Mouse (Mus musculus) heart, adult 8-10 months (tissue): ENCODE measurements around the gene Calcrl. TPM values are rescaled to one million over a fixed set of nuclear protein-coding genes. Genes with fewer than 3 reads are reported as not detected.

Experiments
- DNase-seq: peaks from one replicate; pipeline ENCODE4 v3.0.0; 2022; ENCODE audit warnings: low spot score
- total RNA-seq, 4 experiments: library from RNA; stranded (reverse); gene quantifications; 2 replicates each; pipeline ENCODE4 v1.2.4; 2022

Gene Calcrl
- 10 to 100 TPM; 18.9 to 25.4 (median 24.4) TPM for total RNA-seq

DNA sequence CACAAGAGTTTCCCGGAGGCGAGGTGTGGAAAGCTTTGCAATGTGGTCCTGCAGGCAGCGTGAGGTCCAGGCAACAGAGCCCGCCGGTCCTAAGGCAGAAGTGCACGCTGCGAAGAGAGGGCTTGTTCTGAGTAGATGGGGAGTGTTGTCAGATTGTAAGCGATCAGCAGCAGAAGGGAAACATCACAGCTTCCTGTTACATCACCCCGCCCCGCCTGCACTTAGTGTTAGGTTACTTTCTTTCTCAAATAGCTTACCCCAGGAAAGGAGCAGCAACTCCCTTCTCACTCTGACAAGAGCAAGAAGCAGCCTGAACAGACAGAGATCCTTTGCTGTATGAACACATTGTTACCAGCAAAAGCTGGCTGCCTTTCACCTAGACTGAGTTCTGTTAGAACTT, at the start of gene Calcrl:
TSS of gene Calcrl (minus strand) at position 274 of the 400 bp plus-strand sequence.
- peak; percentile 90 for DNase-seq

DNA sequence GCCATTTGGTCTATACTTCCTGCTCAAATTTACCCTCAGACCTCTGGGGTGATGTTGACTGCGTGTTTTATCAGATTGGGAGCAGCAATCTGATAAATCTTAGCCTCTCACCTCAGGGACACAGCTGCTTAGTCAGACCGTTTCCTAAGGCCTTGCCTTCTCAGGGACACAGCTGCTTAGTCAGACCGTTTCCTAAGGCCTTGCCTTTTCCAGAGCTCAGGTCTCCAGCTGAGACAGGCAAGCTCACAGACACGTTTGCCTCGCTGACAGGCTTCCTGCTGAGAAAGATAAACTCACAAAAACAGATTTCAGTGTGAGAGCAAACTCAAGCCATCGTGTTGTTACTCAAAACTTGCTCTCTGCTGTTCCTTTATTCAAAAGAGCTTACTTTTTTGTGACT, 49.4 kb upstream of the Calcrl start:
- no peak for DNase-seq

DNA sequence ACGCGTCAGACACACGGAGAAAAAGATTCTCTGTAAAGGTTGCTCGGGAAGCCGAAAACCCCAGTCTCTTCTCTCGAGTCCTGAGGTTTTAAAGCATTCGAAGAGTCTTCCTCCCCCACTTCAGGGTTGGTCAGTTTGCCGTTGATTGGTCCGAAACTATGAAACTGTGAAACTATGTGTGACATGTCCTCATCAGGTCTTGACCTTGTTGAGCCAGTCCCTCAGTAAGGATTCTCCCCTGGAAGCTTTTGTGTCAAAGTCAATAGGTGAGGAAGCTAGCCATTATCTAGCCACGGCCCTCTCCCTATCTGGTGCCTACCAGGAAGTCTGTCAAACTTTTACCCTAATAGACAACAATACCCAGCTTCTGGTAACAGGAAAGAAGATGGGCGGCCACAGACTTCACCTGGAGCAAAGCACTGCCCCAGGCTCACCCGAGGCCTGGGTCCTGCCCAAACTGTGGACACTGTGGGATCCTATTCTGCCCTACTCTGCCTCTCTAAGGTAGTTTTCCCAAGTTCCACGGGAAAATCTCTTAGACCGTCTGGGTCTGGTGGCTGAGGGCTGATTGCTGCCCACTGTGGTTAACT, 48.8 kb upstream of the Calcrl start:
- DNase-seq: no peak

DNA sequence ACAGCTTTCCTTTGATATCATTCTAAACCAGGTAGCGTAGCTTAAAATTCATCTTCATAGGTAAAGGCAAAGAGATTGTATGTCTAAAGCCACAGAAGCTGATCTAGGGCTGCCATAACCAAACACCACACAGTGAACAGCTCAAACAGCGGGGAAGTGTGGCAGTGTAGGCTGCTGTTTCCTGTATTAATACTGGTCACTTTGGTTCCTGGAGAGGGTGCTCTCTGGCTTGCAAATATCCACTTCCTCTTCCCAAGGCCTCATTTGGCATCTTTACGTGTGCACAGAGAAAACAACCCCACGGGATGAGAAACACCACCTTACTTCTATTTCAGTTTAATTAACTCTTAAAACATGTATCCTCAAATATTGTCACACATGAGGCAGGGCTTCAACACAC, 42.2 kb upstream of the Calcrl start:
- no peak for DNase-seq

DNA sequence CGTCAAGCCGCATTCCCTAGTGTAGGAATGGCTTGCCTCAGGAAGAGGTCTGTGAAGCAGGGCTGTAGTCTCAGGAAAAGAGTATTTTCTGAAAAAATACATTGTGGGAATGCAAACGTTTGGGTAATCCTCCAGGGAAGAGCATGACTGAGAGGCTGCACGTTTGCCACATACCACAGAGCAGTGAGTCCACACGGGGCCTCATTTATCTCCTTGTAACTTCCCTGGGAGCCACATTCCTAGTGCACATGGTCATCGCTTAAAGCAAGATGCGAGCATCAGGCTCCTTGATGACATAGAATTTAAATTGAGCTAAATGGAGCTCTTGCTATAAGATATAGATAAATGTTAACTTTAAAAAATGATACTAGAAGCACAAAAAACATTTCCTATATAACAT, 39.7 kb upstream of the Calcrl start:
- no peak for DNase-seq

DNA sequence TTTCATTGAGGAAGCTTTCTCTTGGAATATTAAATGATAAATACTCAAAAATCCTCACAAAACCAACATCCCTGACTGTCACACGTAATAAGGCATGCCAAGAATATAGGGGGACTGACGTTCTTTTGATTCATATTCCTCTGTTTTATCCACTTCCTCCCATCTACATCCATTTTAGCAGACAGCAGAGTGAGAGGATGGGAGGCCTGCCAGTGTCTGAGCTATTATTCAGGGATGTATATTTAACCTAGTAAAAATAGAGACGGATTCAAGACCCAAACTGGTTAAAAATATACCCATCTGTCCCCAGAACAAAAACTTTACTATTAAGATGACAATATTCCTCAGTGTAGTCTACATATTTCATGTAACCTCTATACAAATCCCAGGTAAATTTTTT, 37.2 kb upstream of the Calcrl start:
- DNase-seq: no peak

DNA sequence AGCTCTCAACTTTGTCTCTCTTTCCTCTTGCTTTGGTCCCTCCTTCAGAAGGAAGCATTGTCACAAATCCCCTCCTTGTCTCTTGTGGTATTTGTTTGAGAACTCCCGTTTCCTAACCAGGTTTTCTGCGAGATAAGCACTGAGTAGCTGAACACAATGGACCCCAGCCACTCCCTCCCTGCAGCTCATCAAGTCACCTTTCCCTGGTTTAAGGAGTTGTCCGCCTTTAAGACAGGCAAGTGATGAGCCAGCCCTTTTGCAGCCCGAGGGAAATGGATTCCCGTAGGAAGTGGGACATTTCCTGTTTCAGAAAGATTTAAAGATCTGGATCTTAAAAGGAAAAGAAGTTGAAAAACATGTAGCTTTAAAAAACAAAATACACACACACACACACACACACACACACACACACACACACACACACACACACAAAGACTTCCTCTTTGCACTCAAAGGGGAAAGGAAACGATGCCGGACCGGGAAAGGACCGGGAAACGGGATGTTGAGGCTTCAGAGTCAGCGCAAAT, 34.5 kb upstream of the Calcrl start:
- DNase-seq: peak; percentile 67

DNA sequence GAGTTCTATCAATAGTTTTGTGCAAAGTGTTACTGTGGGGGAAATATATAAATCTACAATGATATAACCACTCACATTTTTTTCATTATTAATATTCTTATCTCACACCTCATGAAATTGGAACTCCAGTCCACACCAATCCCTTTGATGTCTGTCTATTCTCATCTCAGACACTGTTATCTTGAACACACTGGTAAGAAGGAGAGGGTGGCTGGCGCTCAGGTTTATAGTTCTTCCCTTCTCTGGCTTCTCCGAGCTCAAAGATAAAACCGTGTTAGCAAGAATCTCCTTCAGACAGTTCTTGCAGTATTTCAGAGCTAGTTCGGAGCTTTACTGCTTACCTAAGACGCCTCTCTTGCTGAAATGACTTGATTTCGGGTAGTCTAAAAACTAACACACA, 32.0 kb upstream of the Calcrl start:
- DNase-seq: no peak

DNA sequence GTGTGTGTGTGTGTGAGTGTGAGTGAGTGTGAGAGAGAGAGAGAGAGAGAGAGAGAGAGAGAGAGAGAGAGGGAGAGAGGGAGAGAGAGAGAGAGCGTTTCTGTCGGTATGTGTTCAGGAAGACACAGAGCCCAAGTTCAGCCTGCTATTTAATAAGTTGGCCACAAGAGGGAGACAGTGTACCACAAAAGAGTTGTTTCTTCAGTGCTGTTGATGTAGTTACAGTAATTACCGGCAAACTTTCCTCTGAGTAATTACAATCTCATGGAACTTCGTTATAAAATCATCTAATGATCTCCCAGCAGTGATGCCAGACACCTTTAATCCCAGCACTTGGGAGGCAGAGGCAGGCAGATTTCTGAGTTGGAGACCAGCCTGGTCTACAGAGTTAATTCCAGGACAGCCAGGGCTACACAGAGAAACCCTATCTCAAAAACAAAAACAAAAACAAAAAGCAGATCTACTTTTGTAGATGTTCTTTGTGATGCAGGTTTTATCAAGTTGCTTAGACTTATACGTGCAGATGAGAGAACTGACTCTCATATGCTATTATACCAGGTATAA, 30.1 kb upstream of the Calcrl start:
- DNase-seq: peak; percentile 88

DNA sequence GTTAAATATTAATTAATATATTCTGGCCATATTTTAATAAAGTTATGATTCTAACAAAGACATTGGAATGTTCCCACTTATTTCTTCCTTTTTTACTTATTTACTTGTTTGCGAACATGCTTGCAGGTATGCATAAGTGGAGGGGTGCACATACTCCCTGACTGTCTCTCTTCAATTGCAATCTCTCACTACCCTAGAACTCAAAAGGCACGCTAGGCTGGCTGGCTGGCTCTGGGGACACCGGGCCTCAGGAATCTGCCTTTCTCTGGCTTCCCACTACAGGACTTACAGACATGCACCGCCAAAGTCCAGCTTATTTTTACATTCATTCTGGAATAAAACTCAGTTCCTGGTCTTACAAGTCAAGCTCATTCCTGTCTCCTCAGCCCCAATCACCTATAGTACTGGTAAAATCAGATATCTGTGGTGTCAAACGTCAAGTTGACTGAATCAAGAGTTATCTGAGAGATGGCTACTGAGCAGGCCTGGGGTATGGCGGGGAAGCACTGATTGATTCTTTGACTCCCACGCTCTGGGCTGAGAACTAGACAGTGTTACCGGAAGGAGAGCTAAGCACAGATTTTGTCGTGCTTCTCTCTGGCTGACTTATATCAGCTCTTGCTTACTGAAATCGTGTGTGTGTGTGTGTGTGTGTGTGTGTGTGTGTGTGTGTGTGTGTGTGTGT, 29.5 kb upstream of the Calcrl start:
- DNase-seq: no peak

DNA sequence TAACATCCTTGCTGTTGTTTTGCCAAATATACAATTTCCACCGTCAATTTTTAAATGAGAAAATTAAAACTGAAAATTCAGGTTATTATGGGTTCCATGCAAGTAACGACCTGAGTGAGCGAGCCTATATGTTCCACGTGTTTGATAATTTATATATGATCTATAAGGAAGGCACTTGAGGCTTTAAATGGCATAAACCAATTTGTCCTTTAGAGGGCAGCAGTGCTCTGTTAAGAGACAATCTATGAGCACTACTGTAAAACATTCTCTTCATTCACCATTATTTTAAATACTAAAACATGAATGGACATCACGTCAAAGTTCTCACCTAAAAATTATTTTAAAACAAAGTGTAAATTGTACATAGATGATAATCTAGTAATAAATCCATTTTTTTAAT, 28.8 kb upstream of the Calcrl start:
- DNase-seq: peak; percentile 54

DNA sequence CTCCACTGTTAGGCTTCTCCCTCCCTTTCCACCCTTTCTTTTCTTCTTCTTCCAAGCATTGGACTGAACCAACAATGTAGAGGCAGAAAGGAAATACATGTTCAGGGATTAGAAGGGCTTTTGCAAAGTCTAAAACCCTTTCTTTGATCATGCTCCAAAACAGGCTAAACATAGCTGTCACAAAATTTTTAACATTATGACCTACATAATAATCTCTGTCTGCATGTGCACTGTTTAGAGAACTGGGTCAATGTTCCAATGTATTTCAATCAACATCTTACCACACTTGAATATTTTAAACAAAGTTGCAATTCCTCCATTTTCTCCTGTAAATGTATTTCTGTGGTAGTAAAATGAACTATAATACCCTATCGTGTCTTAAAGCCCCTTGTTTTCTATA, 20.3 kb upstream of the Calcrl start:
- DNase-seq: no peak

DNA sequence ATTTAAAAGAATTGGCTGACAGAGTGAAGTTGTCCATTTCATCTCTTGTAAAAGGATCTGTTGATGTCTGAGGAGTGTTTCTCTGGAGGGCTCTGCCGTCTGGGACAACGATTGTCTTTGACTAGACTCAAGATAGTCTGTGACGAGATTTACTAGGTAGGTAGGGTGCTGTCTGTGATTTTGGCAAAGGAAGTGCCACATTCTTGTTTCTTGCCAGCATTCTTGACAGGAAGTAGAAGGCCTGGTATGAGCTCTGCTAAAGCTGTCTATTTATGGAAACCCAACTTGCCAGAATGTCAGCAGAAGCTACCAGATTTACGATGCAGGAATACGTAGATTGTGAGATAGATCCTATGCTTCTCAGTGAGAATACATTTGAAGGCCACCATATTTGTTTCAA, 16.7 kb upstream of the Calcrl start:
- no peak for DNase-seq

DNA sequence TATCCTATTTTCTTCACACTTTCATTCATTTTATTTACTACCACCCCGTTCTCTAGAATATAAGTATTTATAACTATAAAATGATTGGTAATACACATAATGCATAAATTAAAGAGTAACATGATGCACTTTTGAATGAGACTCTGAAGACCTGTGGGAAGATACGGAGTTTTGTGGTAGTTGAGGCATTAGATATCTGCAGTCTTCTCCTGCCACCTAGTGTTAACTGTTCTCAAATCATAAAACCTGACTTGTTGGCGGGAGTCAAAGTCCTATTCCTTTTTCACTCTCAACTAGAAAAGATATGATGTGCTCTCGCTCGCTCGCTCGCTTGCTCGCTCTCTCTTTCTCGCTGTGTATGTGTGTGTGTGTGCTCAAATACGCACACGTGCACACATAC, 4.5 kb upstream of the Calcrl start:
- DNase-seq: peak; percentile 73

DNA sequence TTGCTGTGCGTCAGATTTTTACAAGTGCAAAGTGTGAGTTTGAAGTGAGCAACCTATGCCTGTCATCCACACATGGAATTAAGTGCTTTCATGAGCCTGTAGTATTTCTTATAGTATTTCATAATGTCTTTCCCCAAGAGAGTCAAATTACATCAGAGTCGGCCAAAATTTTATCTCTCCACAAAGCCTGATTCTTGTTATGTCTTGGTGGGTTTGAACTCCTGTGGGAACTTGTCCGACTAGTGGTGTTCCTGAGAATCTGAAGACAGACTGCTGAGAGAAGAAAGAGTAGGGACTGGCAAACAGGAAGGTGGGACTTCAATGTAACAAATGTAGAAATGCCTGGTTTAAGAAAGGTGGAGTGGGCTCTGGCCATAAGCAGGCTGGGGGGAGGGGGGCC, 3.6 kb upstream of the Calcrl start:
- no peak for DNase-seq

DNA sequence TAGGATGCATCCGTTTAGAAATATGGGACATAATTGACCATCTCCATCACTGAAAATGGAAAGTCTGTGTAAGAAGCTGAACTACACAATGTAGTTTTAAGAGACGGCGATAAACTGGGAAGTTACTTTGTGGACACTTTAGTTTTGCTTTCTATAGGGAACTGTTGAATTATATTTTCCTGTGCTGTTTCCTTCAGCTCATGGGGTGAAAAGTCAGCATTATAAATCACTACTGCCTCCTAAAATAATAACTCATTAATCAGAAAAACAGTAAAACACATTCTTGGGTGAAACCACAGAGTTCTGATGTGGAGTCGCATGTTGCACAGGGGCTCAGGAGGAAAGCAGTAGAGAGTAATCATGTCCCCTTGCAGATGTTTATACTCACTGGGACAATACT, 1.3 kb upstream of the Calcrl start:
- DNase-seq: no peak

DNA sequence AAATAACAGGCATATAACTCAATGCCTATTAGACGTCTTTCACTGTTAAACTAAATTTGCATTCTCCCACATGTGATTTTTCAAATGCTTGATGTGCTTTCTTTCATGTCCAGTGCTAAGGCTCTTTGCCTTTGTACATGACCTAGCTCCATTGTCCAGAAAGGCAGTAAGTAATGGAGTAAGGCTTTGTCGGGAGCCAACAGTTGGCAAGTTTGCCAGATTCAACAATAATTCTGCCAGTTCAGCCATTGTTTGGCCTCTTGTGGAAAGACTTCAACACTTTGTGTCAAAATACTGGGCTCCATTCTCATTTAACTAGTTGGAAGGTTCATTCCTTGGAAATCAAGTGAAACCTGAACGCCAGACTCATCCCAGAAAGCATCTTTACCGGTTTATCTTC, 8.7 kb downstream of the Calcrl start:
- DNase-seq: no peak

DNA sequence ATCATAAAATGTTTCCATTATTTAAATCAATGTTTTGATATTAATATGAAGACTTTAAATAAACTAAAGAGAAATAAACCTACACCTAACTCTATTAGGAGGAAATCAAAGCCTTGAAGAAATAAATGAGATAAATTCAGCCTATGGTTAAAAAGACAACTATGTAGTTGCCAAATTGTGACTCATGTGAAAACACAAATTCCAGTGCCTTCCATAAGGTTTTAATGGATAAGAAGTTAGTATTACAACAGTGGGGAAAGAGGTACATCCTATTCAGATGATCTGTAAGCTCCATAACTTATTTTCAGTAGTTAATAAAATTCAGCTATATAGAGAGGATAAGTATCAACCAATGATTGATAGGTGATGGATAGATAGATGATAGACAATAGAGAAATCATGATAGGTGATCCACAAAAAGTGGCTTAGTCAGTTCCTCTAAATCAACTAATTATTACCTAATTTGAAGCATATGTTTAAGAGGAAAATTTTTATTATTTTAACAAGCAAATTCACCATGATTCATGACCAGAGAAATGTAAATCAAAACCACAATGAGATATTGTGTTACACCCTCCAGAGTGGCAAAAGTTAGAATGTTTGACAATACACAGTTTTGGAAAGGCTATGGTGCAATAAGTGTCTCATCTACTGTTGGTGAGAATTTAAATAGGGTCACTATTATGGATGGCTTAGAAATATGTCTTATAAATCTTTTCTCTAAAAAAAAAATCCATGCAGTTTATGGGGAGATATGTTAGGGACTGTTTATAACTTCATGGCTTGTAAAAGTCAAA, 15.2 kb downstream of the Calcrl start:
- no peak for DNase-seq

DNA sequence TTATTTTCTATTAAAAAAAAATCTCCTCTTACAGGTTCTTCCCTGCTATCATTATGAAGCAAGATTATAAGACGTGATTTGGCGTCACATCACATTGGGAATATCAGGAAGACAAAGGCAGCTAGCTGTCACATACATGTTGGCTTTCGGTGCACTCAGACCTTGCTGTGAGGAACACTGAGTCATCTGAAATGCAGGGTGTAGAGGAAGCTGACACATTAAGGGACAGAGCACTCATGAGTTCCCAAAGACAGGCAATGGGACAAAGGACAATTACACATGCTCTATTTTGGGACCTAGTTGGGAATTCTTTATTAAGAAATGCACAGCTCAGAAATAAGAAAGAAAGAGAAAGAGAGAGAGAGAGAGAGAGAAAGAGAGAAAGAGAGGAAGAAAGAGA, 20.4 kb downstream of the Calcrl start:
- DNase-seq: no peak

DNA sequence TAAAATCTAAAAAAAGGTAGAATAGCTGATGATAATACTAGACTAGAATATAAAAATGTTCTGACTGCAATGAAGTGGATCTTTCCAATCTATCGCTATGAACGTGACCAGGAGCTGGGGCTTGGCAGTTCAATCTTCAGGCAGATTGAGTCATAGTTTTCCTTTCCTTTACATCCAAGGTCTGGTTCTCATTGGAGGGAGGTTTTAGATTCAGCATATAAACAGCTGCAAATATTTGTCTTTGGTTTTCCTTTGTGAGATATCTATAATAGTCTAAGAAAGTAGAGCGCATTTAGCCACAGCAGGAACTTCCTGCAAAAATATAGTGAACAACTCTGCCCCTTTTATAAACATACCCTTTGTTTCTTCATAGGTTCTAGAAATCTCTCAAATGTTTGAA, 22.5 kb downstream of the Calcrl start:
- no peak for DNase-seq

DNA sequence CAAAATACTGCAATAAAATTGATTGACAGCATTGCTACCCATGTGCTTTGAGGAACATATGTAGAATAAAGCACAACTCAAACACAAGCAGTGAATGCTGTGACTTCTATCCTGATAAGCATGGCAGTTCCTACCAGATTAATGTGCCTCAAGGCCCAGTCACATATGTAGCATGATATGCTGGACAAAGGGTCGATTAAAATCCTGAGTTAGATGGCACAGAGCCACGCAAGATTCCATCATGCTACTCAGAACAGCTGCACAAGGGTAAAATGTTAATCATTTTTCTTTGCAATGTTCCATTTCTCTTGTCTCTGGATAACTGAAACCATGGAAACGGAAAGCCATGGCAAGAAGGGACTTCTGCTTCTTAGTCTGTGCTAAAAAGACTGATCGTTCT, 28.7 kb downstream of the Calcrl start:
- no peak for DNase-seq

DNA sequence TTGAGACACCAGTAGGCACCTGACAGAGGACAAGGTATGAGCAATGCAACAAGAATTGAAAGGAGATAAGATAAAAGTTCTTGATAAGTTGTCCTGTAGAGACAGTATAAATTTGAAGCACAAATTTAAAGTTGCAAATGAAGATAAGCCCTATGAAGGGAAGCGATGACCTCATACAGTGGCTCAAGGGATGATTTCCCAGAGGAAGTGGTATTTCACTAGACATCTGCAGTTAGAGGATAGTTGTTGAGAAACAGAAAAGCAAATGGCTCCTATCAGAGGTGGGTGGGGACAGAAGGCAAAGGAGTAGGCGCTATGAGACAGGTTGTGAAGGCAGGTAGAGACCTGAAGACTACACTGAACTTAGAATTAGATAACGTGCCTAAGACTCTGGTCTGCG, 32.0 kb downstream of the Calcrl start:
- DNase-seq: peak; percentile 41
